Mouse (Mus musculus) monocyte, adult 5-6 weeks (primary cell): Measurements from ENCODE around the gene Sphk2. TPM values are rescaled to one million over a fixed set of nuclear protein-coding genes. Genes with fewer than 3 reads are reported as not detected.

Experiments used
- ATAC-seq: fragments of 153-309, 156-312 bp; replicated peaks from 2 replicates; pipeline ENCODE4 v1.8.0; 2017; ENCODE audit warnings: mild to moderate bottlenecking; ENCODE audit not compliant: low TSS enrichment, insufficient number of reproducible peaks, severe bottlenecking, poor library complexity, low FRiP score
- total RNA-seq: library from RNA; stranded (forward); fragments of 200-1000, 200-491, 200-594 nt; gene quantifications from 3 replicates; pipeline ENCODE4 v1.2.3, GENCODE M21; 2017

Gene Sphk2
- total RNA-seq, 1 experiment from 2014 or later: 11.5 TPM

- no peak for ATAC-seq
These were observed 3.1 kb downstream of the Sphk2 start for GRCm38 (mm10) chr7:45714630-45715089.

DNA sequence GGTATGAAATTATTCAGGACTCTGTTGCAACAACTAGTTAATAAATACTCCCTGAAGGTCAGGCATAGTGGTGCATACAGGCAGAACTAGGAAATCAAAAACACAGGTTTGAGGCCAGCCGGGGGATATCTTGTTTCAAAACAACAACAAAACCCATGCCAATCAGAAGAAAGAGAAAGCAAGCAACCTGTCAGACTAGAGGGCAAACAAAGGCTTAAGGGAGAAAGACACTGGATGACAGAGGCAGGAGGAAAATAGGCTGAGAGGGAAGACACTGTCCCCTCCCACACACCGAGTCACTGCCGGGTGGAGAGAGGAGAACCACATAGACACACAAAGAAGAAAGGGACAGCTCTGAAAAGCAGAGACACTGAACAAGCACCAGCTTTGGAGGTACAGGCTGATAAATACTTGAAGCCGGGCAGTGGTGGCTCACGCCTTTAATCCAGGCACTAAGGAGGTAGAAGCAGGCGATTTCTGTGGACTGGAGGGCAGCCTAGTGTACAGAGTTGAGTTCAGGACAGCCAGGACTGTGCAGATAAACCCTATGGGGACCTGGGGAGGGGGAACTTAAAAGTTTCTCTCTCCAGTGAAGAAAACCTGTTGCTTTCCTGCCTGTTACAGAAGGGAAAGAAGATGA, 3.8 kb downstream of the Sphk2 start:
- ATAC-seq: no peak

DNA sequence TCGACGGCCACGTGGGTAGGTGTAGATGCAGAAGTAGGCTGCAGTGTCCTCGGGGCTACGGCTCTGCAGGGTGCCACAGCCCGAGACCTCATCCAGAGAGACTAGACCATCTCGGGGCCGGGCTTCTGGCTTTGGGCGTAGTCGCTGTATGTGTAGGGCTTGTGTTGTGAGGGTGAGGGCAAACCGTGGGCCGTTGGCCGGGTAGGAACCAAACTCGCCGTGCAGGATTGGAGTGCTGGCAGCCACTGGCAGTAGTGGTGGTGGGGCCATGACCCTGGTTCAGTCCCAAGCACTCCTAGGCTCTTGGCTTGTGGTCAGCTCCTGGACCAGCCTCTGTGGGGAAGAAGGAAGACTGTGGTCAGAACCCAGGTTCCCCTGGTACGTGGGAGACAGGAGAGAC, 4.4 kb downstream of the Sphk2 start:
- ATAC-seq: no peak

DNA sequence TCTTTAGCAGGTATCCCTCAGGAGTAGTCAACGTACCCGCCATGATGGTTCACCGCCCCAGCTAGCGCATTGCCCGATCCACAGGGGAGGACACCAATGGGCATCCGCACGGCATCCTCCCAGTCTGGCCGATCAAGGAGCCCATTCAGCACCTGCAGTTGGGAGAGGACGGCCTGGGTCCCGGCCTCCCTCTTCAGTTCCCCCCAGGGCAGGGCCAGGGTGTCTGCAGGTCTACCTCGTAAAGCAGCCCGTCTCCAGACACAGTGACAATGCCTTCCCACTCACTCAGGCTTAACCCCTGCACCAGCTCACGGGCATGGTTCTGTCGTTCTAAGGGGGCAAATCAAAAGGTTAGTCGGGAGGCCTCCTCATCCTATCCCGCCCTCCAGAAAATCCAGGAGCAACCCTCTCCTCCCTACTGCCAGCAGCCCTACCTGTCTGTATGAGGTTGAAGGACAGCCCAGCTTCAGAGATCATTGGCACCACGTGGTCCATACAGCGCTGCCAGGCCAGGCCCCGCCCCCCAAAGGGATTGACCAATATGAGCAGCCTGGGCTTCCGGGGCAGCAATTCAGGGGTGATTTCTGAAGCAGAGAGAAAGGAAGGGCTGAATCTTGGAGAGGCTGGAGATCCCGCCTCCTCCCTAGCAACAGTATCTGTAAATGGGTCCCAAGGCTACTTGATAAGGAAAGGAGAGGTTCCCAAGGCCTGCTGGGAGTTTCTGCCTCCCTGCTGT, 5.6 kb downstream of the Sphk2 start:
- no peak for ATAC-seq

DNA sequence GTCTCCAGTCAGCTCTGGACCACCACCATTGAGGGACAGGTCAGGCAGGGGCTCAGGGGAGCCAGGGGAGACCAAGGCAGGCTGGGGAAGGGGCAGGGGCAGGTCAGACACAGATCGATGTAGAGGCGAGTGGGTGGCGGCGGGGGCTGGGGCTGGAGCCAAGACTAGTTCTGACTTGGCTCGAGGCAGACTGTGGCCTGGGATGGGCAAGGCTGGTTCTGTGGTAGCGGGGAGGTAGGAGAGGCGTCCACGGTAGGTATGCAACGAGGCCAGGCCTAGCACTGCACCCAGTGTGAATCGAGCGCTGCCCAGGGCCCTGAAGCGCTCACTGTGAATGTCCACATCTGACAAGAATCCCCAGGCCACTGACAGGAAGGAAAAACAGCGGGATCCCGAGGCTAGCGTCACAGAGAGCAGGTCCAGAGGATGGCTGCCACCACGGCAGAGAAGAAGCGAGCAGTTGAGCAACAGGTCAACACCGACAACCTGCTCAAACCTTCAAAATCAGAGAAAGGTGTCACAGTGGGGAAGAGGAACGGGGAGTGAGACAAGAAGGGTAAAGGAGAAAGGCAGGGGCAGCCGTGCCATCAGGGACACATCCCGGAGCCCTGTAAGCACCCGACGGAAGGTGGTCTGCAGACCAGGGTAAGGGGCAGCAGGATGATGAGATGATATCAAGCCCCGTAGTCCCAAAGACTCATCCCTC, 6.3 kb downstream of the Sphk2 start:
- ATAC-seq: no peak

DNA sequence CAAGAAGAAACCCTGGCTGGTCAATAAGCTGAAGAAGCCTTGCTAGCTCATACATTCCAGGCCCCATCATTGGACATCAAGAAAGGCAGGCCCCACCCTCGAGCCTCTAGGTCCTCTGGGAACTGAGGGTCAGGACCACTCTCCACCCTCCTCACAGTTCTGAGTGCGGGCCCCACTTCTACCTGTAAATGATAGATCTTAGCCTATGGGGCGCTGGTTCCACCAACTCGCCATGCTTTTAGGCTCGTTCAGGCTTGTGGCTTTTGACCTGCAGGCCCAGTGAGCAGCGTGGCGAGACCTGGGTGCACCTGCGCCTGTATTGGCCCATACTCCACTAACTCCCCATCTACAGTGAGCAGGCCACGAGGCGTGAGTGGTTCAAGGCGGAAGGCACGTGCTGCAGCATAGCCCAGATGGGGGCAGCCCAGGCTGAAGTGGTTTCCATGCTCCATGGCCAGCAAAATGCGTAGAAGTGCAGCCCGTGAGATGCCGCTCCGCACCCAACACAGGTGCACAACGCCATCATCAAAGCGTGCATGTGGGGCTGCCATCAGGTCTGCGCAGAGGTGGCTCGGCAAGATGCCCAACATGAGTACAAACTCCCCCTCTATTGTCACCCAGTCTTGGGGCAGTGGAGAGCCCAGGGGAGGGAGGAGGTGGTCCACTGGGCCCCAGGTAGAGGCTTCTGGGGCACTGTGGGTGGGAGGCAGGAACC, 7.2 kb downstream of the Sphk2 start:
- ATAC-seq: no peak

GRCm38 (mm10) chr7:45709677-45710355, 8.0 kb downstream of the Sphk2 start:
- no peak for ATAC-seq

DNA sequence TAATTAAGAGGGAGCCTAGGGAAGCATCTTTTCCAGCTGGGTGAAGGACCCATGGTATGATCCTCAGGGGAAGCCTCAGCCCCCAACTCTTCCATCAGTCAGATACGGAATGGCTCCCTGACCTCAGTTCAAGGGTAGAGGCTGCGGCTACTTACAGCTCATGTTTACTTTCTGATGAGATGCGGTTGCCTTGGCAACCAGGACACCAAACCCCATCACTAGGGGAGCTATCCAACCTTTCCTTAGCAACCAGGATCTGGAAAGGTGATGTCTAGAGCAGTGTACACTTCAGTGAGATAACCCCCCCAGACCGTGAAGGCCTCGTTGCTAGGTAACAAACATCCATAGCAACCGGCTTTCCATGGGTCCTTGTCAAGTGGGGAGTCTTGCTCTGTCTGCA, 8.8 kb downstream of the Sphk2 start:
- no peak for ATAC-seq

- no peak for ATAC-seq
These were observed 9.5 kb downstream of the Sphk2 start for GRCm38 (mm10) chr7:45708221-45708761.

- ATAC-seq: peak; percentile 47
These were observed 10.3 kb downstream of the Sphk2 start for GRCm38 (mm10) chr7:45707375-45707967.

- ATAC-seq: no peak
These were observed 11.0 kb downstream of the Sphk2 start for GRCm38 (mm10) chr7:45706721-45707241.

- no peak for ATAC-seq
These were observed 11.9 kb downstream of the Sphk2 start for GRCm38 (mm10) chr7:45705873-45706281.

DNA sequence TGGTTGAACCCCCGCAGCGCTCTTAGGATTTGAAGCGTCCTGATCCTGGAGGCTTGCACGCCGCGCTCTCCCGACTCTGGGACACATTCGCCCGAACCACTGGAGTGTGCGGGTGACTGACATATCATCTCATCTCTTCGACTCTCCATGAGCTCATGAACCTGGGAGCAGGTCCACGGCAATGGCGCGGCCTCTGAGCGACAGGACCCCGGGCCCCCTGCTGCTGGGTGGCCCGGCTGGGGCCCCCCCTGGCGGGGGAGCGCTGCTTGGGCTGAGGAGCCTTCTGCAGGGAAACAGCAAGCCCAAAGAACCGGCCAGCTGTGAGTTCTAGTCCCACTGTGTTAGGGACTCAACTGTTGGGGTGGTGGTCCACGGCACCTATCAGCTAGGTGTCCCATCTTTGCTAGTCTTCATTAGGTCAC, 12.3 kb downstream of the Sphk2 start:
- no peak for ATAC-seq

DNA sequence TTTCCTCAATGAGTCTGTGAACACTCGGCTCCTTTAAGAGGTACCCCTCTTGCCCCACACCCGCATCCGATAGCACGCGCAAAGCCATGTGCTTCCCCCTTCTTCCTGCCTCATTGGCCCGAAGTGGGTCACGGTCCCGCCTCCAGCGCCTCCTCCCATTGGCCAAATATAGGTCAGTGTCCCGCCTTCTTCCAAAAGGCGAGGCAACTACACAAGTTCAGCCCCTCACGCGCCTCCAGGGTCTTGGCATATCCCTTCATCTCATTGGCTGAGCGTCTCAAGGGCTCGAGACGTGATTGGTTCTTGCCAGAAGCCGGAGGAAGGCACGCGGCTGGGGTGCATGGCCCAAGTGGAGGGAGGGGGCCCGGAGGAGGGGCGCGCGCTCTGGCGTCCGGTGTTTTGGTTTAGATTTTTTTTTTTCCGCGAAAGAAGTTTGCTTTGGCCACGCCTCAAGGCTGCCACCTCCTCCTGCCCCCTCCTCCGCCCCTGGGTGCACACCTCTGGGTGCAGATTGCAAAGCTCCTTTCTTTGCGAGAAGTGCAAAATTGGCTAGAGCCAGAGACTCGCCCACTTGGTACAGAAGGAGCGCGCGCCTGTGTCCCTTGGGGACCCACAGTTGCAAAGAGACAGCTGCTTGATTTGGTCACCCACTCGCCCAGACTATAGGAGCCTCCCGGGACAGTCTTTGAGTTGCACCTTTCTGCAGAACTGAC, 12.9 kb downstream of the Sphk2 start, which contains the start of gene Dbp:
Gene Dbp (plus strand): TSS at position 359 of the 713 bp plus-strand sequence.
- ATAC-seq: peak; percentile 76

GRCm38 (mm10) chr7:45704046-45704559, 13.7 kb downstream of the Sphk2 start:
- no peak for ATAC-seq

GRCm38 (mm10) chr7:45703521-45704033, 14.2 kb downstream of the Sphk2 start:
- ATAC-seq: no peak
